Mouse (Mus musculus): ENCODE data around the gene Zic1. TPM values are rescaled to one million over a fixed set of nuclear protein-coding genes. Genes with fewer than 3 reads are reported as not detected.

The Zic1 gene
- polyA plus RNA-seq, 1 experiment from 2014 or later = not detected

- Histone ChIP-seq H3K9me3 (ENCODE audit: control insufficient read depth) (no peaks in the 10 kb centered on the region), H3K27me3 (replicated peaks; ENCODE audit: control insufficient read depth, insufficient read depth, low read length) (peaks cover 93% of the 10 kb centered on the region), H3K36me3 (ENCODE audit: control insufficient read depth, insufficient read depth) (no peaks in the 10 kb centered on the region), H3K4me3 (ENCODE audit: low read depth, low read length) (peak overlapping the region; percentile 18; the same call in 1 of the 2 replicates), H3K4me1 (replicated peaks; ENCODE audit: control insufficient read depth, insufficient read depth, low read length) (no peaks in the 10 kb centered on the region; the same call in 1 of the 2 replicates), H3K4me2 (replicated peaks; ENCODE audit: low read depth) (no peak overlapping the region), H3K27ac (ENCODE audit: low read depth, low read length) (no peak overlapping the region), H3K9ac (ENCODE audit: low read depth, low read length) (no peak overlapping the region)
- WGBS = 2% methylated on average over 7 of the region's 7 CpGs
- no peak for ATAC-seq
- no peak for TF ChIP-seq CTCF (IDR thresholded peaks at IDR 0.05; ENCODE audit: low read depth)
Observed at GRCm38 (mm10) chr9:91355270-91355589, 10.4 kb downstream of the Zic1 start.

- no peak overlapping the region for H3K4me2 ChIP-seq (replicated peaks; ENCODE audit: low read depth)
- no peak overlapping the region for H3K4me3 ChIP-seq (ENCODE audit: low read depth, low read length)
- ATAC-seq = no peak
- no peaks in the 10 kb centered on the region; the same call in 1 of the 2 replicates for H3K4me1 ChIP-seq (replicated peaks; ENCODE audit: control insufficient read depth, insufficient read depth, low read length)
- no peak for TF ChIP-seq CTCF (IDR thresholded peaks at IDR 0.05; ENCODE audit: low read depth)
- H3K36me3 ChIP-seq (ENCODE audit: control insufficient read depth, insufficient read depth) = no peaks in the 10 kb centered on the region
- WGBS = 6% methylated on average over 22 of the region's 22 CpGs
- H3K27me3 ChIP-seq (replicated peaks; ENCODE audit: control insufficient read depth, insufficient read depth, low read length) = peaks cover 89% of the 10 kb centered on the region
- H3K27ac ChIP-seq (ENCODE audit: low read depth, low read length) = no peak overlapping the region
- no peak overlapping the region for H3K9ac ChIP-seq (ENCODE audit: low read depth, low read length)
- no peaks in the 10 kb centered on the region for H3K9me3 ChIP-seq (ENCODE audit: control insufficient read depth)
Observed at GRCm38 (mm10) chr9:91354434-91355269, 11.0 kb downstream of the Zic1 start.

- no peak for TF ChIP-seq CTCF (IDR thresholded peaks at IDR 0.05; ENCODE audit: low read depth)
- Histone ChIP-seq H3K4me1 (replicated peaks; ENCODE audit: control insufficient read depth, insufficient read depth, low read length) (no peaks in the 10 kb centered on the region; the same call in 1 of the 2 replicates), H3K27ac (ENCODE audit: low read depth, low read length) (no peak overlapping the region), H3K4me2 (replicated peaks; ENCODE audit: low read depth) (no peak overlapping the region), H3K27me3 (replicated peaks; ENCODE audit: control insufficient read depth, insufficient read depth, low read length) (peaks cover 86% of the 10 kb centered on the region), H3K4me3 (ENCODE audit: low read depth, low read length) (no peak overlapping the region), H3K36me3 (ENCODE audit: control insufficient read depth, insufficient read depth) (no peaks in the 10 kb centered on the region), H3K9ac (ENCODE audit: low read depth, low read length) (no peak overlapping the region), H3K9me3 (ENCODE audit: control insufficient read depth) (no peaks in the 10 kb centered on the region)
- ATAC-seq = no peak
- WGBS = 2% methylated on average over 35 of the region's 37 CpGs
Observed at GRCm38 (mm10) chr9:91353551-91354433, 11.8 kb downstream of the Zic1 start.

DNA sequence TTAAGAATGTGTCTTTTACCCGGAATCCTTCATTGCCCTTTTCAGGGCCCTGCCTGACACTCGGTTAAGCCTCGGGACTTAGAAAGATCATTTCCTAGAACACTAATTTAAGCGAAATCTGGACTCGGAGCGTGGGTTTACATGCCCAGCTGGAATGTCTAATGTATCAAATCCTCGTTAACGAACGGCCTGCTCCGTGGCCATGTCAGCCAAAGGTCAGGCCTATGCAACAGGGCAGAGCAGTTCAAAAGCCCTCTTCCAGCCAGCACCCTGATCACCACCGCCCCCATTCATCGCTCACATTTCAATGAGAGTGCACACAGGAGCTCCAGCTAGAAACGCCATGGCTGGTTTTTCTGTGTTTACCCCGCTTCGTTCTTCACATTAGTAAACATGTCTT lies 12.8 kb downstream of the Zic1 start:
- no peak overlapping the region for H3K9ac ChIP-seq (ENCODE audit: low read depth, low read length)
- no peak for ATAC-seq
- no peak overlapping the region for H3K4me3 ChIP-seq (ENCODE audit: low read depth, low read length)
- H3K4me1 ChIP-seq (replicated peaks; ENCODE audit: control insufficient read depth, insufficient read depth, low read length) = no peaks in the 10 kb centered on the region; the same call in 1 of the 2 replicates
- no peaks in the 10 kb centered on the region for H3K9me3 ChIP-seq (ENCODE audit: control insufficient read depth)
- peaks cover 81% of the 10 kb centered on the region for H3K27me3 ChIP-seq (replicated peaks; ENCODE audit: control insufficient read depth, insufficient read depth, low read length)
- 2% methylated on average over 15 of the region's 15 CpGs for WGBS
- no peaks in the 10 kb centered on the region for H3K36me3 ChIP-seq (ENCODE audit: control insufficient read depth, insufficient read depth)
- no peak overlapping the region for H3K27ac ChIP-seq (ENCODE audit: low read depth, low read length)
- TF ChIP-seq CTCF (IDR thresholded peaks at IDR 0.05; ENCODE audit: low read depth) = no peak
- no peak overlapping the region for H3K4me2 ChIP-seq (replicated peaks; ENCODE audit: low read depth)

DNA sequence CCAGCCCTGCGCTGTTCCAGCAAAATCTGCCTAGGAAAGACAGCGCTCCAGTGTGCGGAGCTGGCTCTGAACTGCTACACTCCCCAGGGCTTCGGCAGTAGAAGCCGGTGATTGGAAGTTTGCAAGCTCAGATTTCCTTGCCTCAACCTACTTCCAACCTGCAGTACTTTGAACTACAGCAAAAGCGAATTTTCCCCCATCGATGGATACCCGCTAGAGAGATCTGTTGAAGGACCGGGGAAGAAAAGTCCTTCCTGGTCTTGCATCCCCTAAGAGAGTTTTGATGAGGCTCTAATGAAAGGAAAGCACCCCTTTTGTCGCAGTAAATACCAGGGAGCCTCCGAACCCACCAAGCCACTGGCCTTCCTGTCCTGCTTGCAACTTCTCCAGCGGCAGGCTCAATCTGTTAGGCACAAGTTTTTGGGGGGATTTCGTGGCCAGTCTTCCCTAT lies 13.6 kb downstream of the Zic1 start:
- Histone ChIP-seq H3K9me3 (ENCODE audit: control insufficient read depth) (no peaks in the 10 kb centered on the region), H3K27ac (ENCODE audit: low read depth, low read length) (no peak overlapping the region), H3K4me2 (replicated peaks; ENCODE audit: low read depth) (no peak overlapping the region), H3K4me3 (ENCODE audit: low read depth, low read length) (no peak overlapping the region), H3K36me3 (ENCODE audit: control insufficient read depth, insufficient read depth) (no peaks in the 10 kb centered on the region), H3K27me3 (replicated peaks; ENCODE audit: control insufficient read depth, insufficient read depth, low read length) (peaks cover 80% of the 10 kb centered on the region), H3K9ac (ENCODE audit: low read depth, low read length) (no peak overlapping the region), H3K4me1 (replicated peaks; ENCODE audit: control insufficient read depth, insufficient read depth, low read length) (no peaks in the 10 kb centered on the region; the same call in 1 of the 2 replicates)
- TF ChIP-seq CTCF (IDR thresholded peaks at IDR 0.05; ENCODE audit: low read depth) = no peak
- 2% methylated on average over 13 of the region's 13 CpGs for WGBS
- ATAC-seq = no peak

DNA sequence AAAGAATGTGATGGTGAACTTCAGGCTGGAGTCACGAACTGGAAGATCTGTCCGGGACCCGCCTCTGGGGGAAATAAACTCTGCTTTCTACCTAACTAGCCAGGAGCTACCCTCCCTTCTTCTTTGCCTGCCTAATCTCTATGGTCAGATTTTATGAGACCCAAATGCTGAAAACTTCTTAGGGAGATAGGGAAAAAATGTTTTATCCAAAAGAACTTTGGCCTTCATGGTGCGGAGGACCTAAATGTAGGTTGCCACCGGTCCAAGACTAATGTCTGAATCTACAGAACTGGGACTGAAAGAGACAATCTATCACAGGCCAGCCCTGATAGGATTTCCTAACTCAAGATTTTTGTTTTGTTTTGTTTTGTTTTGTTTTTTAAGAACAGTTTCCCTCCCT lies 14.2 kb downstream of the Zic1 start:
- H3K4me1 ChIP-seq (replicated peaks; ENCODE audit: control insufficient read depth, insufficient read depth, low read length) = no peaks in the 10 kb centered on the region; the same call in 1 of the 2 replicates
- ATAC-seq = no peak
- H3K4me2 ChIP-seq (replicated peaks; ENCODE audit: low read depth) = no peak overlapping the region
- H3K9ac ChIP-seq (ENCODE audit: low read depth, low read length) = no peak overlapping the region
- no peak overlapping the region for H3K27ac ChIP-seq (ENCODE audit: low read depth, low read length)
- no peaks in the 10 kb centered on the region for H3K9me3 ChIP-seq (ENCODE audit: control insufficient read depth)
- no peak overlapping the region for H3K4me3 ChIP-seq (ENCODE audit: low read depth, low read length)
- no peak for TF ChIP-seq CTCF (IDR thresholded peaks at IDR 0.05; ENCODE audit: low read depth)
- H3K27me3 ChIP-seq (replicated peaks; ENCODE audit: control insufficient read depth, insufficient read depth, low read length) = peaks cover 75% of the 10 kb centered on the region
- no peaks in the 10 kb centered on the region for H3K36me3 ChIP-seq (ENCODE audit: control insufficient read depth, insufficient read depth)
- 7% methylated on average over 5 of the region's 5 CpGs for WGBS
